Mouse (Mus musculus): ENCODE data around the gene Cdipt.

The Cdipt gene

DNA sequence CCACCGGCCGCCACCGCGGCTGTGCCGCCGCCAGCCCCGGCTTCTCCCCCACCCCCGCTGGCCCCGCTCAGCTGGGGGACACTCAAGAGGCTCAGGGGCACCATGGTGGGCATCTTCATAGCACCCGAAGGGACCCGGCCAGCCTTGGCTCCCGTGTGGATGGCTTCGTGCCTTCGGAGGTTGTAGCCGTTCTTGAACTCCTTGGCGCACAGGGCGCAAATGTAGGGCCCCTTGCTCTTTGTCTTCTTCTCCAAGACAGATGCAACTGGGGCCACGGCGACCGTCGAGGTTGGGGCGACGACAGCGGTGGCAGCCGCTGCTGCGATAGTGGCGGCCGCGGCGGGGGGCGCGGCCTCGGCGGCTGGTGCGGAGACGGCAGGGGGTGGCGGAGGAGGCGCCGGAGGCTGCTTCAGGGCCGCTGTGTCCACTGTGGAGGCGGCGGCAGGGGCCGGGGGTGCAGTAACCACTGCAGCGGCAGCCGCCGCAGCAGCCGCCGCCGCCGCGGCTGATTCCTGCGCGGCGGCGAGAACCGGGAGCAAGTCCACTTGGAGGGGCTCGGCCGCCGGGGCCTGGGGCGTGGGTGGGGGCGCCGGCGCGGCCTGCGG, 49.9 kb downstream of the Cdipt start:
- DNase-seq (ENCODE audit: low spot score) = peak; percentile 53

DNA sequence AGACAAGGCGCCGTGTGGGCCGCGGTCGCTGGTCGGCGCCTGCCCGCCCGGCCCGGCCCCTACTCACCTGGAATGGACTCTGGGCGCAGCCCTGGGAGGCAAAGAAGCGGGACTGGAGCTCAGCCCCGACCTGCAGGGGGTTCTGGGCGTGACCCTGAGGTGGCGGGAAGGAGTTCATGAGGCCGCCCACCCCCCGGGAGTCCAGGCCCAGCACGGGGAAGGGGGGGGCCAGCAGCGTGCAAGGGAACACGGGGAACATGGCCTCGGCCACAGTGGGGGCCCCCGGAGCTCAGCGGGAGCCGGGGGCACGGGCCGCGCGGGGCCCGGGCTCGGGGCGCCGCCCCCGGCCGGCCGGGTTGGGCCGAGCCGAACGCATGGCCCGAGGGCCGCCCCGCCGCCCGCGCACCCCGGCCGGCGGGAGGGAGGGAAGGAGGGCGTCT, 50.5 kb downstream of the Cdipt start:
- peak; percentile 70 for DNase-seq (ENCODE audit: low spot score)

DNA sequence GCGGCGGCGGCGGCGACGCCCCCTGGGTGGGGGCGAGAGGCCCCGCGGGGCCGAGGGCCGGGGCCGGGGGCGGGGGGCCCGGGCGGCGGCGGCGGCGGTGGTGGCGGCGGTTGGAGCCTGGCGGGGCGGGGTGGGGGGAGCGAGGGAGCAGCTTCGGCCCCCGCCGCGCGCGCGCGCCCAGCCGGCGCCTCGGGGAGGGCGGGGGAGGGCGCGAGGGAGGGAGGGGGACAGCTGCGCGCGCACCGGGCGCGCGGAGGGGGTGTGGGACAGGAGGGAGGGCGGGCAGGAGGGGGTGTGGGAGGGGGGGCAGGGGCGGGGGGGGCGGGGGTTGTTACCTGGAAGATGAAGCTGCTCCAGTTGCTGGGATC, 50.9 kb downstream of the Cdipt start:
- DNase-seq (ENCODE audit: low spot score) = no peak

GRCm38 (mm10) chr7:127026984-127027726, 51.4 kb downstream of the Cdipt start, which contains the start of gene Maz:
TSS of gene Maz (minus strand) at chr7:127027037.
- peak; percentile 99 for DNase-seq (ENCODE audit: low spot score)

DNA sequence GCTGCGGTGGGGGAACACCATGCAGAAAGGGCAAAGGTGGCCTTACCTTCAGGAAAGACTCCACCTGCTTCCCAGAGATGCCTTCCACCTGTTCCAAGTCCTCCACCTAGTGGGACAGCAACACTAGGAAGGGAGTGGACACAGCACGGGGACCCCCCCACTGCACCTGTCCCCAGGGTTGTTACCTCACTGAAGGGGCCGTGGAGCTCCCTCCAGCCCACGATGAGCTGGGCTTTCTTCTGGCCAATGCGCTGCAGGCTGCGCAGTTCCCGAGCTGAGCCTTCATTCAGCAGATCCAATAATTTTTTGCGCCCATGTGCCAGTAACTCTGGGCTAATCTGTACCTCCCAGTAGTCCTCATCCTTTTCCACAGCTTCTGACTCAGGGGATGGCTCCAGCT, 52.2 kb downstream of the Cdipt start:
- DNase-seq (ENCODE audit: low spot score) = no peak

All from layer of hippocampus, adult 11-12 months (tissue).